Mouse (Mus musculus) liver, embryonic 12.5 days (tissue): Measurements from ENCODE around the gene Trpc6. TPM values are rescaled to one million over a fixed set of nuclear protein-coding genes. Genes with fewer than 3 reads are reported as not detected.

Source experiments
- ATAC-seq: fragments of 200-750 bp; cut with Nextera tagmentation; 2 replicates; pipeline ENCODE4 v1.8.0; 2017; ENCODE audit warnings: moderate number of reproducible peaks, mild to moderate bottlenecking, moderate library complexity
- H3K27ac ChIP-seq: fragments of 300-500 bp; sonication (generic); 2 replicates; pipeline ENCODE4 v1.5.1; 2016; ENCODE audit warnings: mild to moderate bottlenecking
- H3K27me3 ChIP-seq: fragments of 300-500 bp; sonication (generic); replicated peaks from 2 replicates; pipeline ENCODE4 v1.6.1; 2016; ENCODE audit warnings: mild to moderate bottlenecking, moderate library complexity
- H3K36me3 ChIP-seq: fragments of 300-500 bp; sonication (generic); 2 replicates; pipeline ENCODE4 v1.6.1; 2016; ENCODE audit warnings: mild to moderate bottlenecking, moderate library complexity
- H3K4me1 ChIP-seq: fragments of 300-500 bp; sonication (generic); 2 replicates; pipeline ENCODE4 v1.6.1; 2016
- H3K4me2 ChIP-seq: fragments of 300-500 bp; sonication (generic); 2 replicates; pipeline ENCODE4 v1.6.1; 2016; ENCODE audit warnings: mild to moderate bottlenecking, moderate library complexity
- H3K4me3 ChIP-seq: fragments of 300-500 bp; sonication (generic); 2 replicates; pipeline ENCODE4 v1.5.1; 2016; ENCODE audit warnings: mild to moderate bottlenecking, moderate library complexity
- H3K9ac ChIP-seq: fragments of 300-500 bp; sonication (generic); 2 replicates; pipeline ENCODE4 v1.6.1; 2016; ENCODE audit warnings: mild to moderate bottlenecking, moderate library complexity
- H3K9me3 ChIP-seq: fragments of 300-500 bp; sonication (generic); replicated peaks from 2 replicates; pipeline ENCODE4 v1.6.1; 2016; ENCODE audit warnings: mild to moderate bottlenecking, moderate library complexity
- WGBS: fragments of 180-500 bp; shearing (Covaris S2); methylation state at CpG from one replicate; pipeline ENCODE4 v1.1.7; 2016; ENCODE audit not compliant: insufficient replicate concordance; 5-methylcytosine and 5-hydroxymethylcytosine counted together
- polyA plus RNA-seq: library from polyadenylated mRNA; unstranded; fragments of >200 nt; fragmentation: Nextera tagmentation; extraction: Ambion mirVana; gene quantifications from 2 replicates; pipeline ENCODE4 v1.2.1, GENCODE M21; 2016

Gene Trpc6
- polyA plus RNA-seq, 1 experiment from 2014 or later, result 4.9 TPM

DNA sequence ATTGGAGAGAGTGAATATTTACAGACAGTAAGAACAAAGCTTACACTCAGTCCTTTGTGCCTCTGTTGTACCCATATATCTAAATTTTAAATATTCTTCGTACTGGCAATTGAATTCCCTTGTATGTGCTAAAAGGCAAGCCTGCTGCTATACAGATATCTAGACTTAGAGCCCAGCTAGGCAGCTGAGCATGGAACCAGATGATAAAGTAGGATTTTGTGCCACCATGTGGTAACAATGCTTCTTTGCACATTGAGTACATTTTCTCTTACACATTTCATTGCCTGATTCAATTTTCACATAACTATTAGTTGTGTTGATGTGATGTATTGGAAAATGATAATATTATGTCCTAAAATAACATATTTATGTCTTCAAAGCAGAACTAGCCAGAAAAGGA lies 132.7 kb downstream of the Trpc6 start:
- no peaks in the 10 kb centered on the region for H3K9me3 ChIP-seq
- H3K36me3 ChIP-seq, result no peaks in the 10 kb centered on the region
- no peak overlapping the region for H3K4me3 ChIP-seq
- ATAC-seq, result no peak
- 40% methylated on average over 1 of the region's 1 CpGs for WGBS
- H3K9ac ChIP-seq, result no peak overlapping the region
- no peaks in the 10 kb centered on the region for H3K27me3 ChIP-seq
- no peak overlapping the region for H3K27ac ChIP-seq
- no peaks in the 10 kb centered on the region for H3K4me1 ChIP-seq
- H3K4me2 ChIP-seq, result no peak overlapping the region

- Histone ChIP-seq H3K9ac (no peak overlapping the region), H3K9me3 (no peaks in the 10 kb centered on the region), H3K4me3 (no peak overlapping the region), H3K27ac (no peak overlapping the region), H3K27me3 (no peaks in the 10 kb centered on the region), H3K4me1 (no peaks in the 10 kb centered on the region), H3K36me3 (no peaks in the 10 kb centered on the region), H3K4me2 (no peak overlapping the region)
- WGBS, result 22% methylated on average over 2 of the region's 2 CpGs
- ATAC-seq, result no peak
Observed at GRCm38 (mm10) chr9:8693177-8693576, 149.2 kb downstream of the Trpc6 start.

DNA sequence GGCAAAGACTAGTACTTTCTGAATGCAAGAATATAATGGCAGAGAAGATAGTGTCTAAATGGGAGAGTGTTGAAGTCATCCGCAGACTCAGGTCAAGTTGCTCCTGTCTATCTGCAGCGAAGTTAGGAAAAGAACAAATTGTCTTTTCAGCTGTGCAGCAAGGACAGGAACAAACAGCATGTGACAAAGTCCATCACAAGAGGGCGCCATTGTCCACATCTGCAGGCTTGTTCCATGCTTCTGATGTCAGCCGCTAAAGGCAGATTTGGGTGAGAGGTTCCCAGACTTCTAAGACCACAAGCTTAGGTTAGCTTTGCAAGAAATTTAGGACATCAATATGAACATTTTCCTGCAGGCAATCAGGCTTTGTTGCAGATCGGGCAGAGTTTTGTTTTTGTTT lies 156.7 kb downstream of the Trpc6 start:
- Histone ChIP-seq H3K9me3 (no peaks in the 10 kb centered on the region), H3K27me3 (no peaks in the 10 kb centered on the region), H3K27ac (no peak overlapping the region), H3K4me3 (no peak overlapping the region), H3K9ac (no peak overlapping the region), H3K4me1 (no peaks in the 10 kb centered on the region), H3K4me2 (no peak overlapping the region), H3K36me3 (no peaks in the 10 kb centered on the region)
- ATAC-seq, result no peak
- WGBS, result 25% methylated on average over 5 of the region's 5 CpGs

DNA sequence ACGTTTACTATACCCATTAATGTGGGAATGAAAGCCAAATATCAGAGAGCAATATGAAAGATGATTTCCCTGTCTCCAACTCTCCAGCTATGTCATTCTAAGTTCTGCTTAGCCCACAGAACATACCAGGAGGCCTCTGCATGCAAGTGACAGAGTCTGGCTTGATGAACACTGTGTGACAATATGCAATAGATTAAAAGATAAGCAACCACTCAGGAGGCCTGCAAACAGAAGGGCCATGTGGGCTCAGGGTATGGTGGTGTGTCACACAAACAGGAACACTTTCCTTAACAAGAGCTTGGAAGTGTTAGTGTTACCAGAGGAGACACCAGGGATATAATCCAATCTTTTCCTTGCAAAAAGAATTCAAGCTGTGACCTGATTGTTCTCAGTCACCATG lies 159.6 kb downstream of the Trpc6 start:
- Histone ChIP-seq H3K9me3 (no peaks in the 10 kb centered on the region), H3K9ac (no peak overlapping the region), H3K4me2 (no peak overlapping the region), H3K27ac (no peak overlapping the region), H3K4me1 (no peaks in the 10 kb centered on the region), H3K27me3 (no peaks in the 10 kb centered on the region), H3K4me3 (no peak overlapping the region), H3K36me3 (no peaks in the 10 kb centered on the region)
- WGBS, result 49% methylated on average over 1 of the region's 1 CpGs
- no peak for ATAC-seq

GRCm38 (mm10) chr9:8703956-8704355 lies 160.0 kb downstream of the Trpc6 start:
- no peak; the same call in 1 of the 2 replicates for ATAC-seq
- no peaks in the 10 kb centered on the region for H3K36me3 ChIP-seq
- no peak overlapping the region for H3K4me3 ChIP-seq
- H3K9me3 ChIP-seq, result no peaks in the 10 kb centered on the region
- H3K9ac ChIP-seq, result no peak overlapping the region
- 45% methylated on average over 5 of the region's 5 CpGs for WGBS
- H3K4me1 ChIP-seq, result no peaks in the 10 kb centered on the region
- no peak overlapping the region for H3K4me2 ChIP-seq
- H3K27ac ChIP-seq, result no peak overlapping the region
- H3K27me3 ChIP-seq, result no peaks in the 10 kb centered on the region

- no peak overlapping the region for H3K4me2 ChIP-seq
- WGBS, result 45% methylated on average over 3 of the region's 3 CpGs
- H3K4me3 ChIP-seq, result no peak overlapping the region
- ATAC-seq, result no peak
- no peaks in the 10 kb centered on the region for H3K27me3 ChIP-seq
- no peak overlapping the region for H3K9ac ChIP-seq
- H3K4me1 ChIP-seq, result no peaks in the 10 kb centered on the region
- no peak overlapping the region for H3K27ac ChIP-seq
- no peaks in the 10 kb centered on the region for H3K9me3 ChIP-seq
- no peaks in the 10 kb centered on the region for H3K36me3 ChIP-seq
Observed at GRCm38 (mm10) chr9:8710052-8710739, 166.3 kb downstream of the Trpc6 start.

- H3K9me3 ChIP-seq, result no peaks in the 10 kb centered on the region
- no peak for ATAC-seq
- H3K27ac ChIP-seq, result no peak overlapping the region
- no peaks in the 10 kb centered on the region for H3K36me3 ChIP-seq
- H3K27me3 ChIP-seq, result no peaks in the 10 kb centered on the region
- no peaks in the 10 kb centered on the region for H3K4me1 ChIP-seq
- H3K4me3 ChIP-seq, result no peak overlapping the region
- H3K9ac ChIP-seq, result no peak overlapping the region
- WGBS, result 55% methylated on average over 1 of the region's 1 CpGs
- H3K4me2 ChIP-seq, result no peak overlapping the region
Observed at GRCm38 (mm10) chr9:8719017-8719416, 175.1 kb downstream of the Trpc6 start.

- no peak overlapping the region for H3K9ac ChIP-seq
- no peak overlapping the region for H3K27ac ChIP-seq
- H3K27me3 ChIP-seq, result no peaks in the 10 kb centered on the region
- 65% methylated on average over 3 of the region's 3 CpGs for WGBS
- no peaks in the 10 kb centered on the region for H3K9me3 ChIP-seq
- H3K4me3 ChIP-seq, result no peak overlapping the region
- no peak overlapping the region for H3K4me2 ChIP-seq
- no peaks in the 10 kb centered on the region for H3K36me3 ChIP-seq
- no peaks in the 10 kb centered on the region for H3K4me1 ChIP-seq
- ATAC-seq, result no peak
Observed at GRCm38 (mm10) chr9:8729056-8729455, 185.1 kb downstream of the Trpc6 start.
